Mouse (Mus musculus): ENCODE measurements around the gene Rbfox3.
A peak's percentile ranks its signal among the peaks of the same experiment; 100 is the strongest.

Gene Rbfox3

GRCm38 (mm10) chr11:118504180-118504454 is 407.3 kb downstream of the Rbfox3 start:
- DNase-seq (ENCODE audit: low spot score in 2 of 2), result no peak

- DNase-seq (ENCODE audit: low spot score in 2 of 2), result no peak
Observed at GRCm38 (mm10) chr11:118503418-118504179, 407.8 kb downstream of the Rbfox3 start.

- no peak for DNase-seq (ENCODE audit: low spot score in 2 of 2)
Observed at GRCm38 (mm10) chr11:118502990-118503389, 408.4 kb downstream of the Rbfox3 start.

GRCm38 (mm10) chr11:118496066-118496689 is 415.2 kb downstream of the Rbfox3 start:
- DNase-seq (ENCODE audit: low spot score in 2 of 2), result no peak

- no peak for DNase-seq (ENCODE audit: low spot score in 2 of 2)
Observed at GRCm38 (mm10) chr11:118495065-118495464, 416.3 kb downstream of the Rbfox3 start.

GRCm38 (mm10) chr11:118494001-118494737 is 417.2 kb downstream of the Rbfox3 start:
- DNase-seq (ENCODE audit: low spot score in 2 of 2), result no peak

- no peak for DNase-seq (ENCODE audit: low spot score in 2 of 2)
Observed at GRCm38 (mm10) chr11:118493458-118493857, 417.9 kb downstream of the Rbfox3 start.

GRCm38 (mm10) chr11:118491230-118491629 is 420.2 kb downstream of the Rbfox3 start:
- no peak for DNase-seq (ENCODE audit: low spot score in 2 of 2)

GRCm38 (mm10) chr11:118490566-118491218 is 420.7 kb downstream of the Rbfox3 start:
- DNase-seq (ENCODE audit: low spot score in 2 of 2), result peak in 1 of 2 experiments; percentile 62

- DNase-seq (ENCODE audit: low spot score in 2 of 2), result no peak
Observed at GRCm38 (mm10) chr11:118488907-118489270, 422.5 kb downstream of the Rbfox3 start.

- no peak for DNase-seq (ENCODE audit: low spot score in 2 of 2)
Observed at GRCm38 (mm10) chr11:118488191-118488906, 423.0 kb downstream of the Rbfox3 start.

GRCm38 (mm10) chr11:118486881-118487772 is 424.3 kb downstream of the Rbfox3 start:
- DNase-seq (ENCODE audit: low spot score in 2 of 2), result no peak

GRCm38 (mm10) chr11:118486281-118486680 is 425.1 kb downstream of the Rbfox3 start:
- no peak for DNase-seq (ENCODE audit: low spot score in 2 of 2)

- no peak for DNase-seq (ENCODE audit: low spot score in 2 of 2)
Observed at GRCm38 (mm10) chr11:118485780-118486179, 425.6 kb downstream of the Rbfox3 start.

GRCm38 (mm10) chr11:118485338-118485737 is 426.1 kb downstream of the Rbfox3 start:
- DNase-seq (ENCODE audit: low spot score in 2 of 2), result no peak

GRCm38 (mm10) chr11:118484169-118484568 is 427.2 kb downstream of the Rbfox3 start:
- DNase-seq (ENCODE audit: low spot score in 2 of 2), result no peak

- no peak for DNase-seq (ENCODE audit: low spot score in 2 of 2)
Observed at GRCm38 (mm10) chr11:118481751-118482150, 429.6 kb downstream of the Rbfox3 start.

- DNase-seq (ENCODE audit: low spot score in 2 of 2), result no peak
Observed at GRCm38 (mm10) chr11:118481231-118481630, 430.2 kb downstream of the Rbfox3 start.

GRCm38 (mm10) chr11:118479776-118480175 is 431.6 kb downstream of the Rbfox3 start:
- no peak for DNase-seq (ENCODE audit: low spot score in 2 of 2)

All from frontal cortex, postnatal 25 days (tissue).